In the genomic region with DNA sequence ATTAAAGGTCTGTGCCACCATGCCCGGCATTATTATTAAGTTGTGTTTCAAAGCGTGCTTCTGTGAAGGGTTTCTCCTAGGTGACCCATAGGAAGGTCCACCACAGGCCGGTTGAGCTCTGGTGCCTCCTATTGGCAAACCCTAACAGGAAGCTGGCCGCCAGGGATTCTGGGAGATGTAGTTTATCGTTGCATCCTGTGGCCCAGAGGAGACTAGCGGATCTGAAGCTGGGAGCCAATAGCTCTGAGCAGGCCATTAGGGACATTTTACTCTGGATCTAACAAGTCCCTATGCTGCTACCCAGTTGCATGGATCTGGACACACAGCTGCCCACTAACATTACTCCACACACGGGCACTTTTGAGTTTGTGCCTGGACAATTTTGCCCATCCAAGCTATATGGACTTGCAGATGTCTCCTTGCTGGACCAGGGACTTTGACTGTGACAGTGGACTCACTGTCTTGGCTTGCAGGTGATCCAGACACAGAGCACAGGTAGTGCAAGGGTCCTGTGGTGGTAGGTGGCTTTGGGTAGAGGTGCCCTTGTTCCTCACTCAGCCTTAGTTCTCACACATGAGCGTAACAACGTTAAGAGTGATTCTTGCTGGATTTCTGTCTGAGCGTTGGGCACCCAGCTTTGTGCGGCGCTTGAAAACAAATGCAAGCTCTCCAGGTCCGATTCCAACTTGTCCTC, we compare ENCODE assay signal across 8 mouse cellular contexts. TPM values are rescaled to one million over a fixed set of nuclear protein-coding genes. Genes with fewer than 3 reads are reported as not detected.
DNase-seq lines count a peak whose midpoint lies in the region; ATAC-seq lines count a peak whose summit lies in the region.

No protein-coding gene starts in this region.

- 0 out of 2 replicates have a peak overlapping the region, but pooled peaks have one; percentile 30 for H3K27ac ChIP-seq in intestine, embryonic 16.5 days (ENCODE audit: low read length)

- no peaks in the 10 kb centered on the region for H3K27me3 ChIP-seq in intestine, embryonic 16.5 days (replicated peaks; ENCODE audit: control insufficient read depth, insufficient read depth, low read length)

- peak overlapping the region; percentile 53 for H3K9ac ChIP-seq in intestine, embryonic 16.5 days (ENCODE audit: low read depth, low read length)

- H3K4me3 ChIP-seq in intestine, embryonic 16.5 days (ENCODE audit: low read length) = peak overlapping the region; percentile 29

- ATAC-seq in intestine, embryonic 16.5 days = peak; percentile 63
- ATAC-seq in megakaryocyte progenitor cell, adult 5-6 weeks (replicated peaks; ENCODE audit: poor library complexity) = peak; percentile 59

- H3K9me3 ChIP-seq in intestine, embryonic 16.5 days (ENCODE audit: control insufficient read depth, low read length) = no peaks in the 10 kb centered on the region

- no peaks in the 10 kb centered on the region for H3K36me3 ChIP-seq in intestine, embryonic 16.5 days (ENCODE audit: control insufficient read depth, insufficient read depth, low read length)

- H3K4me2 ChIP-seq in intestine, embryonic 16.5 days (ENCODE audit: low read depth, low read length) = peak overlapping the region; percentile 55

- peaks cover 8% of the 10 kb centered on the region; the same call in 1 of the 2 replicates for H3K4me1 ChIP-seq in intestine, embryonic 16.5 days (ENCODE audit: control insufficient read depth, insufficient read depth, low read length)

- intact Hi-C loops in gastrocnemius, postnatal 36 days (cut with DNase I) = loop anchor here (2.0 kb wide), 3 partner anchors 99 to 131 kb away; no protein-coding TSS in a partner anchor
- intact Hi-C loops in left cerebral cortex, postnatal 14 days (cut with DNase I) = loop anchor here (1.0 to 2.0 kb wide), 2 partner anchors 102 to 131 kb away; no protein-coding TSS in a partner anchor

- peak; percentile 57 for DNase-seq in ovary, postnatal 36 days (ENCODE audit: low spot score)
- no peak for DNase-seq in ovary, postnatal 10 days (ENCODE audit: low spot score)
- peak; percentile 85 for DNase-seq in embryo, embryonic 9.5 days (ENCODE audit: extremely low spot score)
- DNase-seq in gastrocnemius, postnatal 36 days = peak; percentile 70 to 71
- DNase-seq in left cerebral cortex, postnatal 14 days (ENCODE audit: low spot score in 2 of 2) = peak; percentile 66 to 74
- DNase-seq in right cerebral cortex, postnatal 36 days (ENCODE audit: low spot score in 2 of 2) = peak; percentile 69 to 75

- WGBS in intestine, embryonic 16.5 days = 20% methylated on average over 13 of the region's 13 CpGs

RNA-seq across cellular contexts. Expression of gene Fscn1, which starts 24.4 kb away (rescaled TPM):
- 10 to 100 TPM in 1 of 2 experiments, 1 to 10 TPM in 1; 9.8 to 12.0 TPM for total RNA-seq in gastrocnemius, postnatal 36 days (2021)
- polyA plus RNA-seq in intestine, embryonic 16.5 days (2015; fragmentation: Nextera tagmentation; extraction: Ambion mirVana) = 120 and 129 TPM in 2 replicates
- 100 to 1,000 TPM; 408 to 429 TPM for total RNA-seq in left cerebral cortex, postnatal 14 days (2021)
- 0.20 TPM in 1 of 2 replicates, not detected in the other for total RNA-seq in megakaryocyte progenitor cell, adult 5-6 weeks (2015)
- 0.10 TPM in 1 of 2 replicates, not detected in the other for total RNA-seq in megakaryocyte progenitor cell, adult 5-6 weeks (2017)

RNA-seq across cellular contexts. Expression of gene Actb, which starts 29.2 kb away (rescaled TPM):
- 100 to 1,000 TPM; 427 to 440 TPM for total RNA-seq in gastrocnemius, postnatal 36 days (2021)
- 14,111 and 16,287 TPM in 2 replicates for polyA plus RNA-seq in intestine, embryonic 16.5 days (2015; fragmentation: Nextera tagmentation; extraction: Ambion mirVana)
- total RNA-seq in left cerebral cortex, postnatal 14 days (2021) = 1,000 to 10,000 TPM; 3,011 to 3,018 TPM
- total RNA-seq in megakaryocyte progenitor cell, adult 5-6 weeks (2015) = 5,014 and 5,318 TPM in 2 replicates
- total RNA-seq in megakaryocyte progenitor cell, adult 5-6 weeks (2017) = 3,372 and 3,558 TPM in 2 replicates

RNA-seq across cellular contexts. Expression of gene Fbxl18, which starts 40.6 kb away (rescaled TPM):
- total RNA-seq in gastrocnemius, postnatal 36 days (2021) = 1 to 10 TPM; 5.7 to 6.0 TPM
- 7.7 and 10.3 TPM in 2 replicates for polyA plus RNA-seq in intestine, embryonic 16.5 days (2015; fragmentation: Nextera tagmentation; extraction: Ambion mirVana)
- total RNA-seq in left cerebral cortex, postnatal 14 days (2021) = 10 to 100 TPM; 34.2 to 34.4 TPM
- total RNA-seq in megakaryocyte progenitor cell, adult 5-6 weeks (2015) = 1.9 and 2.2 TPM in 2 replicates
- 2.4 and 2.6 TPM in 2 replicates for total RNA-seq in megakaryocyte progenitor cell, adult 5-6 weeks (2017)

Comparison
In these comparisons a context has a peak if more than half of its experiments do, and no peak if none do; other contexts are left out.
1. RNA of gene Fscn1, which starts 24.4 kb away (total RNA-seq): 408 to 429 TPM in left cerebral cortex, postnatal 14 days; 9.8 to 12.0 TPM in gastrocnemius, postnatal 36 days and 0.10 to 0.20 TPM in megakaryocyte progenitor cell, adult 5-6 weeks; every median in the first group is over 10 times any median in the second.
2. RNA of gene Actb, which starts 29.2 kb away (total RNA-seq): 3,372 to 5,318 TPM in megakaryocyte progenitor cell, adult 5-6 weeks and 3,011 to 3,018 TPM in left cerebral cortex, postnatal 14 days; 427 to 440 TPM in gastrocnemius, postnatal 36 days; every median in the first group is over 4 times any median in the second.
3. RNA of gene Fbxl18, which starts 40.6 kb away (total RNA-seq): 34.2 to 34.4 TPM in left cerebral cortex, postnatal 14 days; 5.7 to 6.0 TPM in gastrocnemius, postnatal 36 days and 1.9 to 2.6 TPM in megakaryocyte progenitor cell, adult 5-6 weeks; every median in the first group is over 4 times any median in the second.